Mouse (Mus musculus): ENCODE measurements around the gene Raph1.

DNA sequence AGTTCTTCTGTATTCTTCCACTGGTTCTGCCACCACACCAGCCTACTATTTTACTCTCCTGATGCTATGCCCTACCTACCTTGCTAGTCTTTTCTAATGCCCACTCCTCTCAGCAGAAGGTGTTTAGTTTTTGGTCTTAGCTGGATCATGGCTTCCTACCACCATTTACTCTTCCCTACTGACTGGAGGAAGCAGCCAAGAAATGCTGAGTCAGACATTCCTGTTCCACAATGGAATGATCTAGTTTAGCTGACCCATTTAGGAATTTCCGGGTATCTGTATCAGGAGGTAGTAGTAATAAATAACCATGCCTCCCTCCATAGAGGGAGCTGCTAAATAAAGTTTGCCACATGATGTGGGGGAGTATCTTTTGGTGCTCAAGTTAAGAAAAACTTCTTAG, 48.0 kb upstream of the Raph1 start:
- TF ChIP-seq CTCF (IDR thresholded peaks at IDR 0.05) (no peak), EP300 (IDR thresholded peaks at IDR 0.05) (no peak)
